Mouse (Mus musculus) E14TG2a.4 (cell line): ENCODE results near the gene Gm20458.

Experiments
- H3K27me3 ChIP-seq: 2 replicates; pipeline ENCODE4 v1.6.1; 2014; ENCODE audit warnings: low read length, control low read depth; ENCODE audit not compliant: insufficient read depth
- H3K36me3 ChIP-seq: 2 replicates; pipeline ENCODE4 v1.6.1; 2014; ENCODE audit warnings: low read length, control low read depth; ENCODE audit not compliant: insufficient read depth
- H3K4me1 ChIP-seq: replicated peaks from 2 replicates; pipeline ENCODE4 v1.6.1; 2014; ENCODE audit warnings: low read depth, low read length, control low read depth
- H3K4me3 ChIP-seq: replicated peaks from 2 replicates; pipeline ENCODE4 v1.5.1; 2014; ENCODE audit warnings: mild to moderate bottlenecking, low read length
- H3K9me3 ChIP-seq: 2 replicates; pipeline ENCODE4 v1.6.1; 2014; ENCODE audit warnings: low read length, control low read depth
- CTCF ChIP-seq: conservative IDR thresholded peaks from 2 replicates; pipeline ENCODE4 v1.5.1; 2014; ENCODE audit warnings: low read length
- NANOG ChIP-seq: IDR thresholded peaks from 2 replicates; pipeline ENCODE4 v1.6.1; 2014; ENCODE audit warnings: borderline replicate concordance, low read length, mixed read lengths
- POU5F1 ChIP-seq: IDR thresholded peaks from 2 replicates; pipeline ENCODE4 v1.6.1; 2014; ENCODE audit warnings: low read length, borderline replicate concordance

Gene Gm20458

DNA sequence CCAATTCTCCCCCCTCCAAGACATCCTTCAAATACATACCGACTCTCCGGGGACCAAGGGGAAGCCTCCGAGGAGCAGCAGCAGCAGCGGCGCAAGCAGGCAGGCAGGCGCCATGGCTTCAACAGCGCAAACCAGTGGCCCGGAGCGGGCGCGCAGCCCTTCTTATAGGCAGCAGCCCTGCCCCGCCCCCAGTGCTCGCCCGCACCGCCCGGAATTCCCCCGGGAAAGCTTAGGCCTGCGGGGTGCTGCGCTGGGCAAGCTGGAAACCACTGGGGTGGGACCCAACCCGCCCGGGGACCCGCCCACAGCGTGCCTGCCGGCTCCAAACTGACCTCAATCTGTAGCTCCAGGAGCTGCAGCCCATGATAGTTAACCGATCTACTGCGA, 17.7 kb upstream of the Gm20458 start:
- Histone ChIP-seq H3K4me1 (peaks cover 71% of the 10 kb centered on the region), H3K9me3 (no peaks in the 10 kb centered on the region), H3K27me3 (peaks cover 53% of the 10 kb centered on the region), H3K4me3 (peak overlapping the region; percentile 92), H3K36me3 (peaks cover 5% of the 10 kb centered on the region; the same call in 1 of the 2 replicates)
- no peak for TF ChIP-seq CTCF
- TF ChIP-seq POU5F1: no peak
- no peak for TF ChIP-seq NANOG

DNA sequence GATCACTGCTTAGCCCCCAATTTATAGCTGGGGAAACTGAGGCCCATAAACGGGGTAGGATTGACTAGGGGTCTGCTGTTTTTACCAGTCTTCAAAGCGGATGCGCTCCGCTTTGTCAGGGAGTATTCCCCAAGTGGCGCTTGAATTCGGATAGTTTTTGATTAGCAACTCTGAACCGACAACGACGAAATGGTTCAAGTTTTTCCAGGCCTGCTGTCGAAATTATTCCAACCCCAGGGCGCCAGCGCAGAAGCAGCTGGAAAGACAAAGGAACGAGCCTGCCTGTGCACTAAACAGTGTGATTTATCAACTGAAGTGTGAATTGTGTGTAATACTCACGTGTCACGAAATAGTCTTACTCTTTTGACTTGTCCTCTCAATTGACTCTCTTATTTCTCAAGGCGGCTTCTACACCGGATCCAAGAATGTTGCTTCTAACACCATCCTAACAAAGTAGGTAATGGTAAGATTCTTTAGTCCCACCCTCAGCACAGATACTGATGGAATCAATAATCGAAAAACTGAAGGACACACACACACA, 17.2 kb upstream of the Gm20458 start, which contains the start of gene Sdc4:
Gene Sdc4 (minus strand): TSS at position 428 of the 541 bp plus-strand sequence.
- H3K9me3 ChIP-seq: no peaks in the 10 kb centered on the region
- H3K4me1 ChIP-seq: peaks cover 67% of the 10 kb centered on the region
- H3K4me3 ChIP-seq: peak within 1 kb of the TSS; percentile 92
- TF ChIP-seq CTCF (no peak), NANOG (no peak), POU5F1 (no peak)
- H3K36me3 ChIP-seq: peaks cover 5% of the 10 kb centered on the region; the same call in 1 of the 2 replicates
- H3K27me3 ChIP-seq: peaks cover 49% of the 10 kb centered on the region

DNA sequence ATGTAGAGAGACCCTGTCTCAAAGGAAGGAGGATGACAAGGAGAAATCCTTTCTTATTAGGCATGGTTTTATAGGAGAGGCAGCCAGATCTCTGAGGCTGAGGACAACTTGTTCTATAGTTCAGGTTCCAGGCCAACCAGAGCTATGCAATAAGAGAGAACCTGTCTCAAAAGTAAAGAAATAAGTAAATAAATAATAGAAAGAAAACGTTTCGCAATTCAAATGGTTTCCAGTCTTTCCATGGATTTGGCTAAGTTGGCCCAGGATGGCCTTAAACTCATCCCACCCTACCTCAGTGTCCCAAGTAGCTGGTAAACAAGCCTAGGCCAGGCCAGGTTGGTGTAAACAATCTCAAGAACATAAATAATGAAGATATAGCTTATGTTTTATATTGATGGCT, 16.1 kb upstream of the Gm20458 start:
- peaks cover 57% of the 10 kb centered on the region for H3K4me1 ChIP-seq
- peaks cover 50% of the 10 kb centered on the region for H3K27me3 ChIP-seq
- TF ChIP-seq NANOG (no peak), CTCF (no peak), POU5F1 (no peak)
- no peak overlapping the region for H3K4me3 ChIP-seq
- H3K36me3 ChIP-seq: 0 out of 2 replicates have a peak, but pooled peaks cover 5% of the 10 kb centered on the region
- no peaks in the 10 kb centered on the region for H3K9me3 ChIP-seq

DNA sequence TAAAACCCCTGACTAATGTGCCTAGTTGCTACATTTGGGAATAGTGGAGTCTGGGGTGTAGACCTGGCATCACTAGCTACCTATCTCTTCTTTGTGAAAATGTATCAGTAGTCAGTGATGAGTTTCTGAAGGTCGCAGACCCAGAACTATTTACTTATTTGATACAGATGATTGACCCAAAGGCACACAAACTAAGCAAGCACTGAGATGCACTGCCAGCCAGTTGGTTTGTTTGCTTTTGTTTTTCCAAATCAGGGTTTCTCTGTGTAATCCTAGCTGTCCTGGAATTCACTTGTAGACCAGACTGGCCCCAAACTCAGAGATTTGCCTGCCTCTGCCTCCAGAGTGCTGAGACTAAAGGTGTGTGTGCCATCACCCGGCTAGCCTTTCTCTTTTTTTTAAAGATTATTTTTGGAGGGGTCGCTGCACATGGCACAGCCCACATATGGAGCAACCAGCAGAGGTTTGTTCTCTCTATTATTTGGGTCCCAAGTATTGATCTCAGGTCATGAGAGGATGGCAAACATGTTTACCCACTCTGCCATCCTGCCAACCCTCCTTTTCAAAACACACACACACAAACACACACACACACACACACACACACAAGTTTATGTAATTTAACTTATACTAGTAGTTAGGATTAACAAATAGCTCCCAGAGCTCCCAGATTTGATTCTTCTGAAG, 15.2 kb upstream of the Gm20458 start:
- H3K4me1 ChIP-seq: peaks cover 49% of the 10 kb centered on the region
- H3K4me3 ChIP-seq: no peak overlapping the region

DNA sequence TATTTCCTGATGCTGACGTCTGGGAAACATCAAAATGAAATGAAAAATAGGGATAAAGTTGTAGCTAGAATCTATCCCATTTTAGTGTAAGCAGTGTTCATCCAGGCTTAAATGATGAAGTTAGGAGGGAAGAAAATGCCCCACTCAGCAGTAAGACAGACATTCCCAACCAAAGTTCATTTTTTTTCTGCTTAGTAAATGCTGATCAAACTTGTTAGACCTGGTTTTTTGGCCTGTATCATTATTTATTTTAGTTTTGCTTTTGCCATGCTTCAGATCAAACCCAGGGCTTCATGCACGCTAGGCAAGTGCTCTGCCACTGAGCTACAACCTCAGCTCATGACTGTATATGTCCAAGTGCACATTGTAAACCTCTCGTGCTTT, 14.7 kb upstream of the Gm20458 start:
- H3K9me3 ChIP-seq: 0 out of 2 replicates have a peak, but pooled peaks cover 3% of the 10 kb centered on the region
- H3K27me3 ChIP-seq: peaks cover 38% of the 10 kb centered on the region
- TF ChIP-seq NANOG (no peak), CTCF (no peak), POU5F1 (no peak)
- no peak overlapping the region for H3K4me3 ChIP-seq
- H3K36me3 ChIP-seq: 0 out of 2 replicates have a peak, but pooled peaks cover 3% of the 10 kb centered on the region
- H3K4me1 ChIP-seq: peaks cover 49% of the 10 kb centered on the region

More for the DNA sequence above, 15.2 kb upstream of the Gm20458 start:
- 0 out of 2 replicates have a peak, but pooled peaks cover 5% of the 10 kb centered on the region for H3K36me3 ChIP-seq
- H3K9me3 ChIP-seq: 0 out of 2 replicates have a peak, but pooled peaks cover 3% of the 10 kb centered on the region
- TF ChIP-seq POU5F1: no peak
- TF ChIP-seq NANOG: no peak
- no peak for TF ChIP-seq CTCF
- peaks cover 42% of the 10 kb centered on the region for H3K27me3 ChIP-seq

DNA sequence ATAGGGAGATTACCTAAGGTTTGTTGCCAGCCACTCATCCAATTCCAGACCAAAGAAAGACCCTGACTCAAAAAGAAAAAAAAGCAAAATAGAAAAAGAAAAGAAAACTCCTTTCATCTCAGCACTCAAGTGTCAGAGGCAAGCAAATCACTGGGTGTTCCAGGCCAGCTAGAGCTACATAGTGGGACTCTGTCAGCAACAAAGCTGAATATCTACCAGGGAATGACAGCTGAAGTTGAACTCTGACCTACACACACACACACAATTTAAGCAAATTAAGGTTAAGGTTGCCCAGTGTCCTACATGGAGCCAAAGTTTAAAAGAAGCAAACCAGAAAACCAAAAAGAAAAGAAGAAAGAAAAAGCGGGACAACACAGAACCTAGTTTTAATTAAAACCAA, 12.6 kb upstream of the Gm20458 start:
- H3K4me1 ChIP-seq: peaks cover 52% of the 10 kb centered on the region
- H3K36me3 ChIP-seq: no peaks in the 10 kb centered on the region
- H3K4me3 ChIP-seq: no peak overlapping the region
- 0 out of 2 replicates have a peak, but pooled peaks cover 3% of the 10 kb centered on the region for H3K9me3 ChIP-seq
- TF ChIP-seq POU5F1 (no peak), NANOG (no peak), CTCF (no peak)
- peaks cover 22% of the 10 kb centered on the region for H3K27me3 ChIP-seq

DNA sequence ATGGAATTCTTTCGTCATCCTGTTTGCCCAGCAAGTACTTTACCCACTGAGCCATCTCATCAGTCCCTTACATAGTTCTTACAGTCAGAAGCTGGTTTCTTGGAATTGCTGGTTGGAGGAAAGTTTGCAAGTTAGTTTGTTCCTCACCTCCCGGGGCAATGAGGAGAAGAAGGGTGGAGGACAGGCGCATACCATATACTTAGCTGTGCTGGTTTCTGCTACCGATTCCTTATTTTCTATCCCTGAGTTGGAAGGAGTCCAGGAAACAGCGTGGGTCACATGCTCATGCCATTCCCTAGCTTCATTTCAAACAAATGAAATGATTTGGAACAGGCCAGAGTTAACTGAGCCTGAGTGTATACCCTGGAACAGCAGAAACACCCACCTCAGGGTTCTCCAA, 11.8 kb upstream of the Gm20458 start:
- TF ChIP-seq CTCF (no peak), POU5F1 (no peak), NANOG (no peak)
- no peaks in the 10 kb centered on the region for H3K36me3 ChIP-seq
- H3K9me3 ChIP-seq: 0 out of 2 replicates have a peak, but pooled peaks cover 3% of the 10 kb centered on the region
- peaks cover 19% of the 10 kb centered on the region; the same call in 1 of the 2 replicates for H3K27me3 ChIP-seq
- peaks cover 52% of the 10 kb centered on the region for H3K4me1 ChIP-seq
- H3K4me3 ChIP-seq: no peak overlapping the region

DNA sequence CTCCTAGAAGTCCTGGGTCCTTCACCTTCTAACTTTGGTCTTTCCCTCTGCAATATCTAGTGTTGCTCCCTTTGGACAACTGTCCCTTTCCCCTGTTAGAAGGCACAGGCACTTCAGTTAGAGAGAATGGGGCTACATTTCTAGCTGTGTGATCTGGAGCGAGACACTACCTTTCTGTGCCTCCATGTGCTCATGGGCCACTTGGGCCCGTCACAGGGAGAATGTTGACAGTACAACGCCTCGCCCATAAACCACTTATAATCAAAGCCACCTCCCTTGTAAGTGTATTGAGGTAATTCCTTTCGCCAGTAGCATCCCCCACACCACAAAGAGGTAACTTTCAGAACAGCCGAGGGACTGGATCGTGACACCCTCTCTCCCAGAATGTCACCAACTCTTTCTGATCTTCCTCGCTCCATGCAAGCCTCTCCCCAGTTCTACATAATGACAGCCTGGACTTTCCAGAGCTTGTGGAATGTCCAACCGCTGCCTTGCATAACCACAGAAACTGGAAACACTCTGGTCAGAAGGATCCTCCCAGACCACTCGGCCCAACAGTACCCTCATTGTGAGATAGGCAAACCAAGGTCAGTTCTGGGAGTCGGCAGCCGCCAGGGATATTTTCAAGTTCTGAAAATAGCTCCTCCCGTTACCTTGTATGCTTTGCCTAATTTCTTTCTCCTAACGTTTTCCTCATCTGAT, 11.3 kb upstream of the Gm20458 start:
- Histone ChIP-seq H3K36me3 (no peaks in the 10 kb centered on the region), H3K4me1 (peaks cover 52% of the 10 kb centered on the region), H3K27me3 (peaks cover 14% of the 10 kb centered on the region; the same call in 1 of the 2 replicates)

More for the DNA sequence above, 11.3 kb upstream of the Gm20458 start:
- H3K4me3 ChIP-seq: no peak overlapping the region
- 0 out of 2 replicates have a peak, but pooled peaks cover 3% of the 10 kb centered on the region for H3K9me3 ChIP-seq
- TF ChIP-seq NANOG (no peak), POU5F1 (no peak), CTCF (no peak)
